Mouse (Mus musculus): ENCODE results near the gene Flt1.

DNA sequence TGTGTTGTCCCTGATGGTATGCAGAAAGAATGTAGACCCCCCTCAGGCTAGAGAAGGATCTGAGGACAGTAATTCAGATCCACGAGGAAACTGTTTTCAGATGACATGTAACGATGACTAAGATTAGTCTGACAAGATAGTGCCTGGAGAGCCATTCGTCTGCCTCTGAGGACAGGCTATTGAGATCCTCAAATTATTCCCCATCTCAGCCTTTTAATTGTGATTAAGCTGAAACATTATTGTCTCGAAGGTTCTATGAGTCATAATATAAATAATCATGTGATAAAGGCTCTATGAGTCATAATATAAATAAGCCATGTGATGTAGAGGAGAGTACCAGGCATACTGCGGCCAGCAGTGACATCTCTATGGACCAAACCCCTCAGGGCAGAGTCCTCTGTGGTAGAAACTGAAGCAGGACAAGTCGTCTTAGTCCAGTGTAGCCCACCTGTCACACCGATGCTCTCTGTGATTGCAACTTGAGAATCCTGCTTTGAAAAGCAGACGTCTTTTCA lies 11.0 kb upstream of the Flt1 start:
- TF ChIP-seq CTCF (IDR thresholded peaks at IDR 0.05; ENCODE audit: extremely low read depth, insufficient read depth, insufficient read length, insufficient replicate concordance) (no peak), POLR2A (IDR thresholded peaks at IDR 0.05; ENCODE audit: low read depth, low read length) (no peak)
